Mouse (Mus musculus) gastrocnemius, postnatal 10 days (tissue): Measurements from ENCODE around the gene Dnajc1. TPM values are rescaled to one million over a fixed set of nuclear protein-coding genes. Genes with fewer than 3 reads are reported as not detected.

ENCODE experiments used
- DNase-seq: peaks from one replicate; pipeline ENCODE4 v3.0.0; 2021; ENCODE audit warnings: mixed read lengths
- total RNA-seq, 2 experiments: library from RNA; stranded (reverse); gene quantifications; 2 replicates each; pipeline ENCODE4 v1.2.3; 2021

The Dnajc1 gene
- total RNA-seq, 2 experiments from 2014 or later: 13.4 to 18.3 TPM

- DNase-seq: no peak
Observed at GRCm38 (mm10) chr2:18201820-18202462, 190.7 kb downstream of the Dnajc1 start.

GRCm38 (mm10) chr2:18195691-18196396 is 196.8 kb downstream of the Dnajc1 start:
- no peak for DNase-seq

- no peak for DNase-seq
Observed at GRCm38 (mm10) chr2:18195285-18195684, 197.3 kb downstream of the Dnajc1 start.

DNA sequence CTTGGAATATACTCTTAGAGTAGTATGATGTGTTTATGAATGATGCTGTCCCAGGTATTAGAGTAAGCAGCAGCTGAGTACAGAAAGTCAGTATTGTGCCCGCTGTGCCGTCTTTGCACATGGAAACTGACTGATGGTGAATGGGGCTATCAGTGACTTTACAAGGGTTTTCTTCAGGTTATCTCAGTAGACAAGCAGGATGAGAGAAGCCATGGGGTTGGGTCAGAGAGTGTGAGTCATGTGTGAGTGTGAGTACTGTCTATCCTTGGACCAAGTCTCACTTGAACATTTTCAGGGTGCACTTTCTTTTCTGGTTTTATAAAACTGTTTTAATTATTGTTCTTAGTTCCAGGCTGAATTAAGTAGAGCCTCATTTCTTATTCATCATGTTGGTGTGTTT is 204.3 kb downstream of the Dnajc1 start:
- no peak for DNase-seq

DNA sequence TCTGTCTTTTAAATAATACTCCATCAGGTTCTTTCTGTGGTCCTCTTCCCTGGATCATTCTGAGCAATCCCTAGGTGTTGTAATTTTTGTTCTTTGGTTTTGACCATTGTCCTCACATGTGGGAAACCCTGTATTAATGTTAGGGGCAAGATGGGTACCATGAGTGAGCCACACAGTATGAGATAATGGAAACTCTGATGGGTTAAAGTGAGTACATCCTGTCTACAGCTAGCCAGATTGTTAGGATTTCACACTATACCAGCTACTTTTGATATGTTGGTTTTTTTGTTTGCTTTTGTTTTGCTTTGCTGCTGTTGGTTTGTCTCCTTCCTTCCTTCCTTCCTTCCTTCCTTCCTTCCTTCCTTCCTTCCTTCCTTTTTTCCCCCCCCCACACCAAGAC is 209.6 kb downstream of the Dnajc1 start:
- DNase-seq: no peak

DNA sequence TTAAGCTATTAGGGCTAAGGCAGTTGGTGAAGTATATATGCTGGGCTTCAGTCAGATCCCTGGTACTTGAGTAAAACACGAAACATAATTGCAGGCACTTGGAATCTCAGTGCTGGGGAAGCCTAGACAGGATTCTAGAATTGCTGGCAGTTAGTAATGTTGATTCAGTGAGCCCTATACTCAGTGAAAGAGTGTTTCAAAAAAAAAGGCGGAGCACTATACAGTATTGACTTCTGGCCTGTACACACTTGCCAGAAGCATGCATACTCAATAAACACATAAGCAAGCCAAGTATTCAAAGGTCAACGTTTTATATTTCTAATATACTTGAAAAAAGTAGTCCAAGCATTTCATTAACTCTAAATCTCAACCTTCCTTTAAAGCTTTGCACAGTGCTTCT is 211.0 kb downstream of the Dnajc1 start:
- DNase-seq: no peak

- DNase-seq: no peak
Observed at GRCm38 (mm10) chr2:18180323-18180722, 212.3 kb downstream of the Dnajc1 start.

DNA sequence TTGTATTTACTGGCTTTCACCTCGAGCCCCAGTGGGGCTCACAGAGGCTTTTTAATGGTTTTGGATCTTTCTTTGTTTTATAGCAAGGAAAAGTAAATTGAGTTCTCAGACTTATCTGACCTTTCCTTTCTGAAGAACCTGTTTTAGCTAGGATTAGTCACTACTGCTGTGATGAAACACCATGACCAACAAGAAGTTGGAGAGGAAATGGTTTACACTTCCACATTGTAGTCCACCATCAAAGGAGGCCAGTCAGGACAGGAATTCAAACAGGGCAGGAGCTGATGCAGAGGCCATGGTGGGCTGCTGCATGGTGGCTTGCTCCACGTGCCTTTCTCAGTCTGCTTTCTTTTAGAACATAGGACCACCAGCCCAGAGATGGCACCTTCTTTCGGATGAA is 216.4 kb downstream of the Dnajc1 start:
- no peak for DNase-seq

GRCm38 (mm10) chr2:18175234-18175633 is 217.4 kb downstream of the Dnajc1 start:
- no peak for DNase-seq

- DNase-seq: no peak
Observed at GRCm38 (mm10) chr2:18169174-18169948, 223.3 kb downstream of the Dnajc1 start.

DNA sequence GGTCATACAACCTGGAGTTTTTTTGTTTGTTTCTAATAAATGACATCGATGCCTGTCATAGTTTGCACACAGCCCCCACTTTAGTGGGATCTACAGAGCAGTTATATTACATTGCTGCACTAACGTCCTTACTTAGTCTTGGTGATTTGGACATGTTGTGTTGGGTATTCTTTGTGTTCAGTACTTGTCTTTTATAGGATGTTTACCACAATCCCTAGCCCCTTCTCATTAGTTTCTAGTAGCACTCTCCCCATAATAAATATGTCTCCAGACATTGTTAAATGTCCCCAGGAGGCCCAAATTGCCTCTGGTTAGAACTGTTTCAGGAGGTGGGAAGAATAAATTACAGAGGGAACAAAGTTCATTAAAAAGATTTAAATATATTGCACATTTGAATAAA is 227.1 kb downstream of the Dnajc1 start:
- DNase-seq: no peak

DNA sequence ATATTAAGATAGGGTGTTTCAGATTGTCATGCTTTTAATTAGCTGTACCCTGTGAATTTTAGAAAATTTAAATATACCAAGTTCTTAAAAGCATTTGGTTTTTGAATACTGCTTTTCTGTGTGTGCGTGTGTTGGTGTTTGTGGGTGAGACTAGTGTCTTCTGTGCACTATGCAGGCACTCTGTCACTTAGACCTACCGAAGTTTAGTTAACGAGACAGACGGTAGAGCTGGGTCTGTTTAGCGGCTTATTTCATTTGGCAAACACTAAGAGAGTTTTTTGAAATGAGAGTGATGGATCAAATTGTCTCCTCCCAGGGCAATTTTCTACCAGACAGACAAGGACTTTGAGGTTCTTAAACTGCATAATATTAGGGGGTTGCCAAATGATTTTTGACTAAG is 231.6 kb downstream of the Dnajc1 start:
- DNase-seq: no peak

DNA sequence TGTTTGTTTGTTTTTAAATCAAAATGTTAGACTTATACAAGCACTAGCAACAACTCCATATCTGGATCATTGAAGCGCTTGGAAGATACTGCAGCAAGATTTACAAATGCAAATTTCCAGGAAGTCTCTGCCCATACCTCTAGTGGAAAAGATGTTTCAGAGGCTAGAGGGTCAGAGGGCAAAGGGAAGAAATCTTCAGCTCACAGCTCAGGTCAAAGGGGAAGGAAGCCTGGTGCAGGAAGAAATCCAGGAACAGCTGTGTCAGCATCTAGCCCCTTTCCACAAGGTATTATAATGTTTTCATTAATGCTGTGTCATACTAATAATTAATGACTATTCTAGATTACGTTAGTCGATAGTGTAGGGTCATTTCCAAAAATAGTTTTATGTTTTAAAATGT is 233.2 kb downstream of the Dnajc1 start:
- DNase-seq: no peak

DNA sequence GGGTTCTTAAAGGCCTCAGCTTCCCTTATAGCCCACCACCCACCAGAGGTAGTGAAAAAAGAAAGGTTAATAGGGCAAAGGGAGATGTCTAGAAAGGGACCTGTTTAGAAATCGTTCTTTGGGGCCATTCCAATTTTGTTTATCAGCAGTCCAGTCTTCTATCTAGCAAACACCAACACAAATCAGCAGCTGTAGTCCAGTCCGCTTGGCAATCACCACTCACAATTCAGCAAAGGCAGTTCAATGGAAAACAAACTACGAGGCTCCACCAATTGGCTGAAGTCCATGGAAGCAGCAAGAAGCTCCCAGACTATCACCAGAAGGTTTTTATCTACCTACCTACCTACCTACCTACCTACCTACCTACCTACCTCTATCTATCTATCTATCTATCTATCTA is 236.5 kb downstream of the Dnajc1 start:
- DNase-seq: no peak
